Mouse (Mus musculus) adrenal gland, postnatal 10 days (tissue): Measurements from ENCODE around the gene Fam98b. TPM values are rescaled to one million over a fixed set of nuclear protein-coding genes. Genes with fewer than 3 reads are reported as not detected.
A peak's percentile ranks its signal among the peaks of the same experiment; 100 is the strongest.

Source experiments
- DNase-seq: peaks from one replicate; pipeline ENCODE4 v3.0.0; 2021; ENCODE audit warnings: mixed read lengths
- long read RNA-seq, 2 experiments: library from polyadenylated mRNA; stranded (forward); transcript quantifications; one replicate each; pipeline ENCODE4 v2.0.0; 2021
- total RNA-seq, 2 experiments: library from RNA; stranded (reverse); gene quantifications; 2 replicates each; pipeline ENCODE4 v1.2.3; 2021

The Fam98b gene
- total RNA-seq: 10 to 100 TPM; 29.5 to 31.2 TPM
- long read RNA-seq, experiment 1, partial matches to known transcripts: 5 of 5 reads
- long read RNA-seq, experiment 1, other reads (novel, unspliced or antisense): 0 of 5 reads
- long read RNA-seq, experiment 2: 0 reads

- DNase-seq: peak; percentile 94
Observed at GRCm38 (mm10) chr2:117249255-117250000, at the start of gene Fam98b. Gene Fam98b (plus strand): TSS chr2:117249739.

- no peak for DNase-seq
Observed at GRCm38 (mm10) chr2:117200869-117201338, 48.6 kb upstream of the Fam98b start.

GRCm38 (mm10) chr2:117203350-117203749 lies 46.2 kb upstream of the Fam98b start:
- DNase-seq: no peak

GRCm38 (mm10) chr2:117204534-117204933 lies 45.0 kb upstream of the Fam98b start:
- peak; percentile 66 for DNase-seq

- no peak for DNase-seq
Observed at GRCm38 (mm10) chr2:117205066-117205465, 44.5 kb upstream of the Fam98b start.

- peak; percentile 57 for DNase-seq
Observed at GRCm38 (mm10) chr2:117210416-117211085, 39.0 kb upstream of the Fam98b start.

- no peak for DNase-seq
Observed at GRCm38 (mm10) chr2:117216152-117216551, 33.4 kb upstream of the Fam98b start.

GRCm38 (mm10) chr2:117217695-117218216 lies 31.8 kb upstream of the Fam98b start:
- DNase-seq: no peak

- DNase-seq: no peak
Observed at GRCm38 (mm10) chr2:117219536-117219935, 30.0 kb upstream of the Fam98b start.

GRCm38 (mm10) chr2:117222651-117223050 lies 26.9 kb upstream of the Fam98b start:
- DNase-seq: no peak

GRCm38 (mm10) chr2:117228601-117229125 lies 20.9 kb upstream of the Fam98b start:
- no peak for DNase-seq

- DNase-seq: no peak
Observed at GRCm38 (mm10) chr2:117230261-117230660, 19.3 kb upstream of the Fam98b start.

- DNase-seq: peak; percentile 94
Observed at GRCm38 (mm10) chr2:117231257-117231656, 18.3 kb upstream of the Fam98b start.

- DNase-seq: no peak
Observed at GRCm38 (mm10) chr2:117241953-117242352, 7.6 kb upstream of the Fam98b start.

- no peak for DNase-seq
Observed at GRCm38 (mm10) chr2:117250001-117250510, 517 bp downstream of the Fam98b start.

- DNase-seq: no peak
Observed at GRCm38 (mm10) chr2:117255415-117255814, 5.9 kb downstream of the Fam98b start.

GRCm38 (mm10) chr2:117257617-117258016 lies 8.1 kb downstream of the Fam98b start:
- DNase-seq: no peak

GRCm38 (mm10) chr2:117262184-117262583 lies 12.6 kb downstream of the Fam98b start:
- DNase-seq: no peak

GRCm38 (mm10) chr2:117263786-117264408 lies 14.4 kb downstream of the Fam98b start:
- peak; percentile 83 for DNase-seq

- no peak for DNase-seq
Observed at GRCm38 (mm10) chr2:117288291-117288690, 38.8 kb downstream of the Fam98b start.

- no peak for DNase-seq
Observed at GRCm38 (mm10) chr2:117299596-117300448, 50.3 kb downstream of the Fam98b start.
